In genomic region chr13:111936983-111937382, GRCm38 (mm10) we compare ENCODE assay signal across 13 mouse cellular contexts.
DNase-seq lines count a peak whose midpoint lies in the region; ATAC-seq and TF ChIP-seq lines count a peak whose summit lies in the region.
"Had no signal": no experiment of that assay in that cellular context is flagged by ENCODE, and none has a peak within 500 bp of the region (broad histone marks: within the 10 kb centered on the region; RNA-seq: fewer than 3 reads in every experiment).

No protein-coding gene starts in this region.

- WGBS in heart, embryonic 10.5 days: 59% methylated on average over 8 of the region's 8 CpGs
- 84% methylated on average over 8 of the region's 8 CpGs for WGBS in liver, embryonic 12.5 days (ENCODE audit: insufficient replicate concordance)
- WGBS in kidney, embryonic 14.5 days: 65% methylated on average over 8 of the region's 8 CpGs
- 78% methylated on average over 8 of the region's 8 CpGs for WGBS in liver, embryonic 16.5 days (ENCODE audit: insufficient replicate concordance)

- DNase-seq in heart, adult 18-20 months: peak; percentile 35 to 62
- no peak for DNase-seq in heart, embryonic 10.5 days (ENCODE audit: low spot score)
- DNase-seq in liver: no peak
- DNase-seq in layer of hippocampus, adult 2 months (ENCODE audit: low spot score in 2 of 2): no peak
- no peak for DNase-seq in adipocyte (ENCODE audit: low spot score)
- DNase-seq: cerebellum, postnatal 25 days; right cerebral cortex, postnatal 25 days had no signal

- no peak overlapping the region; the same call in 1 of the 2 replicates for H3K9ac ChIP-seq in liver, embryonic 12.5 days
- no peak overlapping the region for H3K9ac ChIP-seq in kidney, embryonic 14.5 days (ENCODE audit: low read depth, low read length)
- H3K9ac ChIP-seq in liver, embryonic 16.5 days (ENCODE audit: low read depth, low read length): no peak overlapping the region
- H3K9ac ChIP-seq: embryonic facial prominence, embryonic 12.5 days had no signal

- no peak for ATAC-seq in liver, embryonic 12.5 days
- ATAC-seq in kidney, embryonic 14.5 days (ENCODE audit: low FRiP score, low TSS enrichment): no peak
- ATAC-seq in liver, embryonic 16.5 days (ENCODE audit: low read depth): no peak
- ATAC-seq: intestine, embryonic 16.5 days had no signal

- H3K9me3 ChIP-seq in heart, embryonic 10.5 days: no peaks in the 10 kb centered on the region
- no peaks in the 10 kb centered on the region for H3K9me3 ChIP-seq in liver, embryonic 12.5 days (replicated peaks)
- no peaks in the 10 kb centered on the region for H3K9me3 ChIP-seq in kidney, embryonic 14.5 days (ENCODE audit: control insufficient read depth, low read length)
- no peaks in the 10 kb centered on the region for H3K9me3 ChIP-seq in liver, embryonic 16.5 days (replicated peaks; ENCODE audit: control insufficient read depth, low read length)
- H3K9me3 ChIP-seq: embryonic facial prominence, embryonic 12.5 days; forebrain, embryonic 10.5 days had no signal

- H3K4me3 ChIP-seq in heart, embryonic 10.5 days: no peak overlapping the region
- H3K4me3 ChIP-seq in liver, embryonic 12.5 days: no peak overlapping the region
- H3K4me3 ChIP-seq in kidney, embryonic 14.5 days (ENCODE audit: low read length): no peak overlapping the region
- no peak overlapping the region for H3K4me3 ChIP-seq in liver, embryonic 16.5 days (ENCODE audit: low read depth, low read length)
- H3K4me3 ChIP-seq in layer of hippocampus, adult 2 months: no peak overlapping the region
- H3K4me3 ChIP-seq: embryonic facial prominence, embryonic 12.5 days; forebrain, embryonic 10.5 days had no signal

- H3K4me1 ChIP-seq in heart, embryonic 10.5 days: peaks cover 28% of the 10 kb centered on the region
- H3K4me1 ChIP-seq in liver, embryonic 12.5 days: peaks cover 87% of the 10 kb centered on the region
- peaks cover 21% of the 10 kb centered on the region for H3K4me1 ChIP-seq in kidney, embryonic 14.5 days (ENCODE audit: control insufficient read depth, insufficient read depth, low read length)
- H3K4me1 ChIP-seq in liver, embryonic 16.5 days (ENCODE audit: control insufficient read depth, low read depth, low read length): peaks cover 74% of the 10 kb centered on the region

- H3K4me2 ChIP-seq in liver, embryonic 12.5 days: no peak overlapping the region
- no peak overlapping the region for H3K4me2 ChIP-seq in kidney, embryonic 14.5 days (replicated peaks; ENCODE audit: low read depth, low read length)
- no peak overlapping the region for H3K4me2 ChIP-seq in liver, embryonic 16.5 days (ENCODE audit: low read depth, low read length)
- H3K4me2 ChIP-seq: embryonic facial prominence, embryonic 12.5 days had no signal

- H3K27ac ChIP-seq in heart, embryonic 10.5 days: no peak overlapping the region
- H3K27ac ChIP-seq in liver, embryonic 12.5 days: peak overlapping the region; percentile 55; the same call in 1 of the 2 replicates
- peak overlapping the region; percentile 42; the same call in 1 of the 2 replicates for H3K27ac ChIP-seq in kidney, embryonic 14.5 days (ENCODE audit: low read depth, low read length)
- peak overlapping the region; percentile 67 for H3K27ac ChIP-seq in liver, embryonic 16.5 days (ENCODE audit: low read length)
- H3K27ac ChIP-seq in layer of hippocampus, adult 2 months: no peak overlapping the region
- H3K27ac ChIP-seq: embryonic facial prominence, embryonic 12.5 days; forebrain, embryonic 10.5 days had no signal

- H3K36me3 ChIP-seq in heart, embryonic 10.5 days: no peaks in the 10 kb centered on the region
- no peaks in the 10 kb centered on the region for H3K36me3 ChIP-seq in liver, embryonic 12.5 days
- no peaks in the 10 kb centered on the region for H3K36me3 ChIP-seq in kidney, embryonic 14.5 days (ENCODE audit: control insufficient read depth, insufficient read depth, low read length)
- no peaks in the 10 kb centered on the region for H3K36me3 ChIP-seq in liver, embryonic 16.5 days (ENCODE audit: control insufficient read depth, insufficient read depth)
- H3K36me3 ChIP-seq: embryonic facial prominence, embryonic 12.5 days; forebrain, embryonic 10.5 days had no signal

- H3K27me3 ChIP-seq in heart, embryonic 10.5 days (ENCODE audit: insufficient read depth, poor library complexity, severe bottlenecking): no peaks in the 10 kb centered on the region
- H3K27me3 ChIP-seq in liver, embryonic 12.5 days (replicated peaks): no peaks in the 10 kb centered on the region
- no peaks in the 10 kb centered on the region for H3K27me3 ChIP-seq in kidney, embryonic 14.5 days (ENCODE audit: control insufficient read depth, insufficient read depth, low read length)
- H3K27me3 ChIP-seq in liver, embryonic 16.5 days (ENCODE audit: control insufficient read depth, insufficient read depth, low read depth, low read length): no peaks in the 10 kb centered on the region
- H3K27me3 ChIP-seq: embryonic facial prominence, embryonic 12.5 days had no signal

- TF ChIP-seq CTCF in layer of hippocampus, adult 2 months (conservative IDR thresholded peaks at IDR 0.05): no peak

Comparison
In these comparisons a context has a peak if more than half of its experiments do, and no peak if none do; other contexts are left out.
1. DNase-seq: peak in heart, adult 18-20 months (2 of 2); none in heart, embryonic 10.5 days (single experiment), liver (single experiment), layer of hippocampus, adult 2 months (0 of 2) and adipocyte (single experiment).
2. H3K27ac ChIP-seq: peak in liver, embryonic 12.5 days (single experiment), kidney, embryonic 14.5 days (single experiment) and liver, embryonic 16.5 days (single experiment); none in heart, embryonic 10.5 days (single experiment) and layer of hippocampus, adult 2 months (single experiment).